Mouse (Mus musculus) cerebellum, postnatal 25 days (tissue): ENCODE measurements around the gene Erp27.
A peak's percentile ranks its signal among the peaks of the same experiment; 100 is the strongest.

Experiments
- DNase-seq, 2 experiments: peaks; one replicate each; pipeline ENCODE4 v3.0.0; 2021; ENCODE audit warnings: mixed read lengths in 2 of 2

Gene Erp27

GRCm38 (mm10) chr6:136938331-136939126 lies 16.5 kb upstream of the Erp27 start:
- DNase-seq = no peak

GRCm38 (mm10) chr6:136937117-136937516 lies 15.1 kb upstream of the Erp27 start:
- no peak for DNase-seq

- DNase-seq = no peak
Measured at GRCm38 (mm10) chr6:136936361-136936760, 14.4 kb upstream of the Erp27 start.

GRCm38 (mm10) chr6:136935233-136935632 lies 13.3 kb upstream of the Erp27 start:
- no peak for DNase-seq

DNA sequence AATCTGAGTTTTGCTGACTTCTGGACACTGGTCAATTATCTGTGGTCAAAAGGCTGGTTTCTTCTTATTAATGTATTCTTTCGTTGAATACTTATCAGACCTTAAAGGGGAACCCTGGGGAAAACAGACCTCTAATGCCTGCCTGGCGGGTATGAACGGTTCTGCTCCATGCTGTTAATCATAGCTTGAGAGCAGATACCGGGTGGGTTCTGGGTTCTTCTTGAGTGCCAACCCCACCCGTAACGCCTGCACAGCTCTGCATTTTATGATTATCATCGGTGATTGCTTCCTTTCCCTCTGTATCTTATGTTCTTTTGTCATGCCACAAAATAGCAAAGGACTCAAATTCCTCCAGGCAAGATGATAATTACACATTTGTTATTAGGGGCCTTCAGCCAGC lies 12.1 kb upstream of the Erp27 start:
- no peak for DNase-seq

GRCm38 (mm10) chr6:136931246-136931645 lies 9.3 kb upstream of the Erp27 start:
- DNase-seq = no peak

DNA sequence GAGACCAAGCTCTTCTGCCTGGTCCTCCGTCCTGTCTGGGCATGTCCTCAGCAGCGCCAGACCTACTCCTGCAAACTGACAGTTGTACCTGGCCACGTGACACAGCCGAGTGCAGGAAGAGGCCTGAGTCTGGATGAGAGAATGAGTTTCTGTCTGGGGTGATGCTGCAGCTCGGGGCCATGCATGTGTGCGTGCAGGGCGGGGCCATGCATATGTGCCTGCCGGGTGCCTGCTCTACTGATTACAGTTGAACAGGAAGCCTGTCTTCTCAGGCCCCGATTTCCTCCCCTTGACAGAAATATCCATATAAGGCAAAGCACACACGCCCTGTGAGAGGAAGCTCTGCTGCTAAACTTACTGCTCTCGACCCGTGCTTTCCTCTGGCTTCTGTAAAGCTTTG lies 8.7 kb upstream of the Erp27 start:
- no peak for DNase-seq

DNA sequence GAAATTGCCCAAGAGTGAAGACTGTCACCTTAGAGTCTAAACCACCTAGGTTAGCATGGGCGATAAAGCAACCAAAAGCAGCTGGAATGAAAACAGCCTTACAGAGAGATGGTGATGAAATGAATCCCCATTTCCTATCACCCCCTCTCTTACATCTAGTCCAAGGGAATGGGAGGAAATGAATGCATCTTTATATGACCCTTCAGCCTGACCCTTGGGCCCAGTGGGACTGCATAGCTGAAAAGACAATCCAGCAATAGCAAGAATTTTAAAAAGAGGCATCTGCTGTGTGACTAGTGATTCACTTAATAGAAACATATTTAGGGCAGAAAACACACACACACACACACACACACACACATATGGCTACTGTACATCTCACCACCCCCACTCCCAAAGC lies 5.6 kb upstream of the Erp27 start:
- no peak for DNase-seq

GRCm38 (mm10) chr6:136925049-136925448 lies 3.1 kb upstream of the Erp27 start:
- no peak for DNase-seq

DNA sequence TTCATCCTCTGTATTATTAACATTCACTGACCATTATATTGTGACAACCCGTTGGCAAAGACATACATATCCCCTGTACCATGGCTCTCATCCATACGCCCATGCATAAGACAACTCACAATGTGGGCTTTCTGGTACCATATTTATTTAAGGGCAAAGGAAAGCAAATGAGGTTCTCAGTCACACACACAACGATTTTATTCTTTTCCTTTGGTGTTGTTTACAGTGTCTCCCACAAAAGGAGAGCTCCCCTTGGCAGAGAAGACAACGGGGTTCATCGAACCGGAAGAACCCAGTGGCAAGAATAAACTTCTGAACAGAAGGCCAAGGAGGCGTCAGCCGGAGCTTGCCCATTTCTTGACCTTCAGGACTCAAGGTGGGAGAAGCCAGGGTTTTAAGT lies 1.6 kb upstream of the Erp27 start, which contains the start of gene Pde6h:
TSS of gene Pde6h (plus strand) at position 301 of the 400 bp plus-strand sequence.
- DNase-seq = no peak

DNA sequence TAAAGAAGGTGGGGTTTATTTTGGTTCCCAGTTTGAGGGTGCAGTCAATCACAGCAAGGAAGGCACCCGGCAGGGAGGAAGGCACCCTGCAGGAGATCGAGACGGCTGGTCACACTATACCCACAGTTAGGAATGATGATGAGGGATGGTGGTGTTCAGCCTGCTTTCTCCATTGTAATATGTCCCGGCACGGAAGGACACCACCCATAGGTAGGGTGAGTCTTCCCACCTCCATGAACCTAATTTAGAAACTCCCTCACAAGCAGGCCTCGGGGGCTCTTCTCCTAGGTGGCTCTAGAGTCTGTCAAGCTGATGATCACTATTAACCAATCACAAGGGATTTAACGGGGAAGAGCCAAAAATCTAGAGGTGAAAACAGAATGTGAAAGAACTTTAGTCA lies 891 bp upstream of the Erp27 start:
- DNase-seq = no peak

- no peak for DNase-seq
Measured at GRCm38 (mm10) chr6:136921601-136922000, 379 bp downstream of the Erp27 start.

DNA sequence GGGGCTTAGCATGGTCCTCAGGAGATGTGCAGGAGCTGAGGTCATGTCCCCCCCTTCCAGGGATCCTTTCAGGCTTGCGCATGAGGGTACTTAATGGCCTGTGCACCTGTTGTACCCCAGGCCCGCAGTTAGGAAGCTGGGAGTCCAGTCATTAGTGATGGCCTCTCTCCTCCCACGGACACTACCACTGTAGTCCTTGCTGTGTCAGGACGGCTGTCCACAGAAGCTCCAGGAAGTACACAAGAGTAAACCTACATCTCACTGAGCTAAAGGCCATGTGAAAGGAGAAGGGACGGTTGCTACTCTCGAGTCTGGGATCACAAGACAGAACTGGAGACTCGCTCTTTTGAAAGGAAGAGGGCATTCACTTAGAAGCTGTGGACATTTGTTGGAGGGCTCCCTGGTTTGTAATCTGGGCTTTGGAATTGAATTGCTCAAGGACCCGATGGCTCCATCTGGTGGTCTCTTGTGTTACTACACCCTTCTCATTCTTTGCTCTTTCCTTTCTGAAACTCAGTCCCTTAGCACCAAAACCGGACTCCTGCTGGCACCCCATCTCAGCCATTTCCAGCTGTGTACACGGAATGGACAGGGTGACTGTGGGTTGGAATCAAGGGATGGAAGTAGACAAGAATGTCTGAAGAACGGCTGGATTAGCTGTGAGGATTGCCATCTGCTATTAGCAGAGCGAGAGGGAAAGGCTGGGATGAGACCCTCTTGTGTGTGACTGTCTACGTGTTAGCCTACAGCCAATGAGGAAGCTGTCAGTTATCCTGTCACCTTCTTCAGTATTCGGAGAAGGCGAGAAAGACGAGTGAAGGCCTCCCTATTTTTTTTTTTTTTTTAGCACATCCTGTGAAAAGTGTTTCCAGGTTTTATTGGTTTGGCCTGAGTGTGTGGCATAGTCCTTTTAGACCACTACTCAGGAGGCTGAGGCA lies 1.4 kb downstream of the Erp27 start:
- peak; percentile 42 to 77 for DNase-seq

DNA sequence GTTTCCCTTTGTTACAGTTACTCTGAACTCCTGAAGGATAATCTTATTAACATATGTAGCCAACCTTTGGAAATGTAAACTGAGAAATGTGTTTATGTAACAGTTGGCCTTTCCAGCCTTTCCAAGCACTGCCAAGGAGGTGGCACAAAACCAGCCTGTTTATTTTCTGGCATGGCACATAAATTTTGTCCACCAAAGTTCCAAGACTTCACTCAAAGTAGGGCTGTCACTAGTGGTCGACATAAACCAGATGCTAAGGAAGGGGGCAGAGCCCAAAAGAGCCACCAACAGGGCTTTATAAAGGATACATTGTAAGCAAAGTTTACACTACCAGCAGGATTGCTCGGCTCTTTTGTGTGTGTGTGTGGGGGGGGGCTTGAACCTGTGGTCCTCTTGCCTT lies 4.1 kb downstream of the Erp27 start:
- DNase-seq = no peak

DNA sequence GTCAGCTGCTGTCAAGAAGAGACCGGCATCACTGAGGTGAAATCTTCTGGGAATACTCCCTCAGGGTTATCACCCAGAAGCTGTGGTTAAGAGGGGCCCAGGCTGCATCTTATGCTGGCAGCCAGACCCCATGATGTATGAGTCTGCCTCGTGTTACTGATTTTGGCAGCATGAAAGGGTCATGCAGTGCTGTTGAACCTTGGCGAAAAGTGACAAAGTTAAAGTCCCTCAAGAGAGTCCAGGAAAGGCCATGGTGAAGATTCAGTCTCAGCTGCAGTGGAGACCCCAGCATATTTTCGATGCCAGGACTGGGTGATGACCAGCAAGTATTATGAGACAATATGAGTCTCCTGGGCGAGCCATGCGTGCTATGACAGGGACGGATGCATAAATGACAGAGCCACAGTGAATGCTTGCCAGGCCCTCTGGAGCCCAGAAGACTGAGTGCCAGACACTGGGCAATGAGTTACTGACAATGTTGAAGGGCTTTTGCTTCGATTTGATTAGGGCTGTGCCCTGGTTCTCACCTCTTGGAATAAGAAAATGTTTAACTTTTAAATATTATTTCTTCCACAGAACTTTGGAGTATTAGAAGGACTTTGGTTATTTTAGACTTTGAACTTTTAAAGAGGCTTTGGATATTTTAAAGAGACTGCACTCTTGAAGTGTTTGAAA lies 6.1 kb downstream of the Erp27 start:
- no peak for DNase-seq

DNA sequence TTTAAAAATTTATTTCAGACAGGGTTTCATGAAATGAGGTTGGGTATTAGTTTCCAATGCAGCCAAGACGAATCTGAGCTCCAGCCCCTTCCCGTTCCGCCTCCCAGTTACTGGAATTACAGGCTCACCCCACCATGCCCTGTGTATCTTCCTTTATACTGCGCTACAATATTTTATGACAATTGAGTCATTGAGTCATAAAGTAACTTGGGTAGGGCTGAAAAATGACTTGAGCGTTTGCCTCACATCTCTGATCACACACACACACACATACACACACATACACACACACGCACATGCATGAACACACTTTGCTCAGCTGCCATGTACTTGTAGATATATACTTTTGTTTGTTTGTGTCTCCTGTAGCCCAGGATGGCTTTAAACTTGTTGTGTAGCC lies 7.7 kb downstream of the Erp27 start:
- DNase-seq = no peak

- DNase-seq = no peak
Measured at GRCm38 (mm10) chr6:136913384-136914126, 8.4 kb downstream of the Erp27 start.

- DNase-seq = no peak
Measured at GRCm38 (mm10) chr6:136912751-136913265, 9.2 kb downstream of the Erp27 start.

DNA sequence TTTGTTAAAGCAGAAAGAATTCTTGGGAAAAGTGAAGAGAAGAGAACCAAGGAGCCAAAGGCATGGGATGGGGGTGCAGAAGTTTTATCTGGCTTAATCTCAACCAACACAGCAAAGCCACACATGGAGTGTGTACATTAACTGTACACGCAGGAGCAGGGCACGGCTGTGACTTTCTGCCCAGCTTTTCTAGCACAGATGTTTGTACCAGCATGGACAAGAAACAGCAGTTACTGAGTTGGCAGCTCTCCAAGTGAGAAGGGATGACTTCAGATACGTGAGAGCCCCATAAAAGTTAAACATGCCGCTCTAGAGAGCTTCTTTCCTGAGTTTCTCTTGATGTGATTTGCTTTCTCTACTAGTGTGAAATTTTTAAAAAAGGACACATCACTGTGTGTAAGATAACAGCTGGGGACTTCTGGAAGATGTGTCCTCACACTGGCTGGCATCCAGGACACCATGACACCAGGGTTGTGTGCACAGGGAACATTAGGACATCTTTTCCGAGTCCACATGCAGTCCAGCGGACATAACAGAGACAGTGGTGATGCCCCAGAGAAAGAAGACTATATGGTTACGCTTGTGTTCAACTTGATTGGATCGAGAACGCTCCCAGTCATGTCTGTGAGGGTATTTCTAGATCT lies 11.6 kb downstream of the Erp27 start:
- no peak for DNase-seq

- DNase-seq = no peak
Measured at GRCm38 (mm10) chr6:136906937-136907293, 15.1 kb downstream of the Erp27 start.

- DNase-seq = no peak
Measured at GRCm38 (mm10) chr6:136906283-136906936, 15.6 kb downstream of the Erp27 start.
